Mouse (Mus musculus): ENCODE data around the gene Rgl3.

DNA sequence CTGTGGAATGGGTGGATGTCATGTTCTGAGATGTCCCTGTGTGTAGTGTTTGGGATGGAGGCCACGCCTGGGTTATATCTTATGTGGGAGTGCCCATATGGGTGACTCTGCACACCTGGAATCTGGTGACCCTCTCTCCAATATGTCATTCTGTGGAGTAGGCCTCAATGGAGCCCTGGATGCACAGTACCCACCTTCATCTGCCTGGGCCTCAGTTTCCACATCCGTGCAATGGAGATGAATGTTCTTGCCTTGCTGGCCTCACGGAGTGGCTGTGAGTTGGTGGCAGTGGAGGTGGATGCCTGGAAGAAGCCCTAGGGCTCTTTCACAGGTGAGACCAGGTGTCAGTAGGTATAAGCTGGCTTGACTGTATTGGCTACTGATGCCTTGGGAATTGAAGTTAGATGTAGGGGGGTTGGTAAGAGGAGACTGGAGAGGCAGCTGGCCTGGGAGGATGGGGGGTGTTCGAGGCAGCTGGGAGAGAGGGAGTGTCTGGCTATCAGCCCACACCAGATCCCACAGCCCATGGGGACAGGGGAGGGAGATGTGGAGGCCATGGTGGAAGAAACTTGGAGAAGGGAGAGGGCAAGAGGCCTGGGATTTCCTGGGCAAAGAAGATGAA, 50.9 kb downstream of the Rgl3 start:
- TF ChIP-seq CTCF (IDR thresholded peaks at IDR 0.05; ENCODE audit: low read depth, low read length): no peak
- TF ChIP-seq POLR2A (IDR thresholded peaks at IDR 0.05; ENCODE audit: borderline replicate concordance, low read depth, low read length): no peak
